Mouse (Mus musculus) erythroblast, embryonic 14.5 days (primary cell): ENCODE data around the gene Ttc21b.

ENCODE experiments used
- GATA1 ChIP-seq: IDR thresholded peaks from 2 replicates; pipeline ENCODE4 v1.6.1; 2012; ENCODE audit warnings: low read length, inconsistent platforms, mixed read lengths
- TAL1 ChIP-seq: IDR thresholded peaks from 3 replicates; pipeline ENCODE4 v1.6.1; 2012; ENCODE audit warnings: low read length, inconsistent platforms, mixed read lengths

- no peak for TF ChIP-seq GATA1
- no peak for TF ChIP-seq TAL1
These were observed at the start of gene Ttc21b for GRCm38 (mm10) chr2:66256220-66257131.
